Mouse (Mus musculus): ENCODE data around the gene Matn4.

DNA sequence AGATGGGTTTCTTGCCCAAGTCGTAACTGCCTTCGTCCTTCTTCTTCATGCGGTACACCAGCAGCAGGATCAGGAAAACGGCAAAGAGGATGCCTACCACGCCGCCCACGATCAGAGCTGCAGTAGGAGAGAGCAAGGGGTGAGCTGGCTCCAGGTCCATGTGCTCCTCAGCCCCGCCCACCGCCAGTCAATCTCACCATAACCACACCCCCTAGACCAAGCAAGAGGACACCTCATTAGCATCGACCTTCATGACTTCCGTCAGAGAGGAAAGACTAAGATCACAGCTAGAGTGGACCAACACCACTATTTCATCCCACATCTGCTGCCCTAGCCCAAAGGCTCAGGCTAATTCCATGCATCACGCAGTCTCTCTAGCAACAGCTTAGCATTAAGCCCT, 21.2 kb upstream of the Matn4 start:
- TF ChIP-seq CTCF (IDR thresholded peaks at IDR 0.05; ENCODE audit: low read depth) (no peak), EP300 (IDR thresholded peaks at IDR 0.05; ENCODE audit: low read depth) (no peak)
